Mouse (Mus musculus): ENCODE data around the gene Sos2. TPM values are rescaled to one million over a fixed set of nuclear protein-coding genes. Genes with fewer than 3 reads are reported as not detected.
"Not testable (repeated sequence)": the region's sequence is repeated elsewhere in the genome, so short reads cannot be mapped to it uniquely, and the experiment has no call there.

Gene Sos2
- total RNA-seq, 2 experiments from 2014 or later: 36.3 to 36.6 TPM

GRCm38 (mm10) chr12:69676157-69676556, 5.5 kb downstream of the Sos2 start:
- intact Hi-C loops (cut with DNase I): no loop called here
- no peak for DNase-seq

GRCm38 (mm10) chr12:69674576-69675537, 6.8 kb downstream of the Sos2 start:
- intact Hi-C loops (cut with DNase I): no loop called here
- no peak for DNase-seq

GRCm38 (mm10) chr12:69674176-69674575, 7.5 kb downstream of the Sos2 start:
- intact Hi-C loops (cut with DNase I): no loop called here
- no peak for DNase-seq

GRCm38 (mm10) chr12:69666721-69667120, 14.9 kb downstream of the Sos2 start:
- intact Hi-C loops (cut with DNase I): no loop called here
- DNase-seq: no peak

GRCm38 (mm10) chr12:69661658-69662057, 20.0 kb downstream of the Sos2 start:
- intact Hi-C loops (cut with DNase I): no loop called here
- DNase-seq: no peak

GRCm38 (mm10) chr12:69653973-69654372, 27.7 kb downstream of the Sos2 start:
- DNase-seq; intact Hi-C loops (cut with DNase I): not testable (repeated sequence)

- no peak for DNase-seq
- intact Hi-C loops (cut with DNase I): no loop called here
Observed at GRCm38 (mm10) chr12:69649511-69649910, 32.1 kb downstream of the Sos2 start.

GRCm38 (mm10) chr12:69645821-69646616, 35.6 kb downstream of the Sos2 start:
- intact Hi-C loops (cut with DNase I): no loop called here
- no peak for DNase-seq

GRCm38 (mm10) chr12:69644877-69645276, 36.8 kb downstream of the Sos2 start:
- intact Hi-C loops (cut with DNase I): no loop called here

GRCm38 (mm10) chr12:69642877-69643276, 38.8 kb downstream of the Sos2 start:
- intact Hi-C loops (cut with DNase I): no loop called here
- no peak for DNase-seq

More at GRCm38 (mm10) chr12:69644877-69645276, 36.8 kb downstream of the Sos2 start:
- DNase-seq: no peak

GRCm38 (mm10) chr12:69634761-69635160, 46.9 kb downstream of the Sos2 start:
- intact Hi-C loops (cut with DNase I): no loop called here
- peak; percentile 19 for DNase-seq

- intact Hi-C loops (cut with DNase I); DNase-seq: not testable (repeated sequence)
Observed at GRCm38 (mm10) chr12:69618590-69618989, 63.1 kb downstream of the Sos2 start.

GRCm38 (mm10) chr12:69604367-69604766, 77.3 kb downstream of the Sos2 start:
- no peak for DNase-seq
- intact Hi-C loops (cut with DNase I): no loop called here

GRCm38 (mm10) chr12:69597446-69597845, 84.2 kb downstream of the Sos2 start:
- intact Hi-C loops (cut with DNase I): no loop called here
- no peak for DNase-seq

GRCm38 (mm10) chr12:69593130-69593529, 88.5 kb downstream of the Sos2 start:
- no peak for DNase-seq
- intact Hi-C loops (cut with DNase I): no loop called here

GRCm38 (mm10) chr12:69583270-69583629, 98.4 kb downstream of the Sos2 start:
- intact Hi-C loops (cut with DNase I): loop anchor here (5.0 kb wide), 1 partner anchor 211 kb away; the partner anchor contains the start of genes Arf6 and Gm9887
- no peak for DNase-seq

- DNase-seq: peak; percentile 89
- intact Hi-C loops (cut with DNase I): loop anchor here (5.0 kb wide), 1 partner anchor 210 kb away; the partner anchor contains the start of genes Arf6 and Gm9887
Observed at GRCm38 (mm10) chr12:69582613-69583269, 98.9 kb downstream of the Sos2 start, which contains the start of gene Vcpkmt. Gene Vcpkmt (minus strand): TSS chr12:69583028.

GRCm38 (mm10) chr12:69582216-69582612, 99.4 kb downstream of the Sos2 start:
- DNase-seq: no peak
- intact Hi-C loops (cut with DNase I): loop anchor here (5.0 kb wide), 1 partner anchor 210 kb away; the partner anchor contains the start of genes Arf6 and Gm9887

- intact Hi-C loops (cut with DNase I): loop anchor here (5.0 to 10.0 kb wide), 2 partner anchors 115 to 207 kb away; partner anchors contain the start of genes Arf6 and Gm9887
- DNase-seq: no peak
Observed at GRCm38 (mm10) chr12:69579623-69580022, 102.0 kb downstream of the Sos2 start.

GRCm38 (mm10) chr12:69576120-69576627, 105.5 kb downstream of the Sos2 start:
- intact Hi-C loops (cut with DNase I): loop anchor here (10.0 kb wide), 1 partner anchor 111 kb away; no protein-coding TSS in a partner anchor
- DNase-seq: no peak
